Mouse (Mus musculus) activated CD4-positive, CD25-positive, alpha-beta regulatory T cell, adult 4 months (primary cell): Measurements from ENCODE around the gene Pbx1. TPM values are rescaled to one million over a fixed set of nuclear protein-coding genes. Genes with fewer than 3 reads are reported as not detected.

Experiments used
- ATAC-seq: one replicate; pipeline ENCODE4 v1.8.0; 2017
- polyA plus RNA-seq, 2 experiments: library from polyadenylated mRNA; unstranded; fragments of 100-300 nt; shearing (Covaris generic); gene quantifications; one replicate each; pipeline ENCODE4 v1.2.1; 2017

Gene Pbx1
- polyA plus RNA-seq, 2 experiments from 2014 or later, result 0.08 TPM; not detected in 1

DNA sequence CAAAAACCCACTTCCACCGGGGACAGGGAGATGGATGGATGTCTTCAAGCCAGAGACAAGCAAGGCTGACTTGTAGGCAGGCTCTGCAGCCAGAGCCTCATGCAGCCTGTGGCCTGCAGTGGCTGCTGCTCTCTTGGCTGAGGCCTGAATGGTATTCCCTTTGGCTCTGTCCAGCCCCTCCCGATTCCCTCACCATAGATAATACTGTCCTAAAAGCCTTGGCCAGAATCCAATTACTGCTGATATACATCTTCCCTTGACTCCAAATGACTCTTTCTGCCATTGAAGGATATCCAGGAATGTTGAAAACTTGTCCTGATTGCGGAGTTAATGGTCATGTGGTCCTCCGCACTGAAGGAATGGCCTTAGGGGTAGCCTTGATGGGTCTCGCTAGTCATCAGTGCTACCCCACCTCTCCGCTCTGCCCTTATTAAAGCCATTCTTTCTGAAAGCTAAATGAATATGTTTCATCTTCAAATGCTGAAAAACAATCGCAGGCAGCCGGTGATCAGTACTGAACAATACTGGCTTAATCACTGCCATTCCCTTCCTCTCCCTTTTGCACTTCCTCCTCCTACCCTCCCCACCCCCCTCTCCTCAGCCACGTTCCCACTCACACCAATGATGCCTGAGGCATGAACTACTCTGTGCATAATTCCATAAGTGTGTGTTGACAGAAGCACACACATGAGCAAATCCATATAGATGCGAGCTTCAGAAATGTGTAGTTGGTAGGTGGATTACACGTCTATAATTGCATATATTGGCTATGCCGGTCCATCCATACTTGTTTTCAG, 166.3 kb downstream of the Pbx1 start:
- ATAC-seq, result no peak

DNA sequence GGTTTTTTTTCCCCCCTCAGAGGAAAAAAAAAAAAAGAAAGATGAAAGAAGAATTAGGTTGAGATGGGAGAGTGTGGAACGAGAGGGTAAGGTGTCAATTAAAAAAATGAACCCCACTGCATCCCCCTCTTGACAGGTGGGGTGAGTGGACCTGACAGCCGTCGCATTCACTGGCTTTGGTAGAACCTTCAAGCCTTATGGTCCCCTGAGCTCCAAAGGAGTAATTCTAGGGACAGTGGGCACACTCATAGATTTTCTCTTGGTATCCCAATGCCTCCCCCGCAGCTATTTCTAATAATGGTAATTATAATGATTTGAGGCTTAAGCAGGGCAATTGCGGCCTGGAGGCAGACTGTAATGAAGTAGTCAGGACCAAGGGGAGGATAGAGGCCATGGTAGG, 167.0 kb downstream of the Pbx1 start:
- ATAC-seq, result no peak

DNA sequence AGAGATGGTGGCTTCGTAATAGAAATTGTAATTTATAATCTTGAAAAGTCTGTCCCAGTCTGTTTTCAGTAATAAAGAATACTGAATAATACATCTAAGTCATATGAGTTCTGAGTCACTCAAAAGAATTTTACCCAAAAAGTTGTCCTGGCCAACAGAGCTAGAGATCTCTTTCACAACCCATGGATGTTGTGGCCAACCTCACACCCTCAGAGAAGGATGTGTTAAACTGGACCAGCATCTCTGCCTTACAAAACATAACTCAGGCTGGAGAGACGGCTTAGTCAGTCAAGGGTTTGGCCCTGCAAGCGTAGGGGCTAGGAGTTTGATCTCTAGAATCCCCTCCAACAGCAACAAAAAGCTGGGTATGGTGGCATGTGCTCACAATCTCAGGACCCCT, 171.7 kb downstream of the Pbx1 start:
- ATAC-seq, result no peak

DNA sequence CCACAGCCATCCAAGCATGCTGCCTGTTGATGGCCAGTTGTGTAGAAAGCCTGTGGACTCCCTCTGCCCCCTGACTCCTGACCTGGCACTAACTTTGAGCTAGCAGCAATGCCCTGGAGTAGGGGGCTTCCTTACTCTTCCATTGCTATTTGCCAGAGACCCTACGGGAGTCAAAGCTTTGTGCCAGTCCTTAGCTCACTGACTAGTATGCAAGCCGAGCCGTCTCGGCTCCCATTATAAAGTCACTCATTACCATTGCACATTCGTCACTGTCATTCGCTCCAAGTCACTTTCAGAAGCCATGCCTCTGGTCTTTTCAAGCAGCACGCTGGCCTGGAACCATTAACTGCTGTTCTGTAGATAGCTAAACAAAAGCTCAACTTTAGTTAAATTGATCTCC, 173.2 kb downstream of the Pbx1 start:
- no peak for ATAC-seq

DNA sequence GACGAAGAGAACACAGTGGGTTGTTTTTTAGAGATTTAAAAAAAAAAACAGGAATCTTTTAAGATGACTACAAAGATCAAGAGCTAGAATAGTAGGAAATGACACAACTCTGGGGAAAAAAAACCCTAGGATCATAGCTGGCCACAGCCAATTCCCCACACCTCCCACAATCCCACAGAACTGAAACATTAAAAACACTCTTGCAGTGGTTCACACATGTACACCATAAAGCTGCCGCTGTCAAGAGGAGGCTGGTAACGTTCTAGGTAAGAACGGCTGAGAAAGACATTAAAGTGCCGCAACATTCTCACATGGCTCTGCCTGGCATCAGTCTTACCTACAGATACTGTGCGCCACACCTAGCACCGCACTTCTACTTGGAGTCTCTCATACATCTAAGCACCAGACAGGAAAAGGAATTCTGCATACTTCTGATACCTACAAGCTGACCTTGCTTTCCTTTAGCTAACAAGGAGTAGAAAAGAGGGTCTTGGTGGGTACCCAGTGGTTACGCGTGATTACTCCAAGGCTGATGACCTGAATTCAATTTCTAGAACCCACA, 176.6 kb downstream of the Pbx1 start:
- ATAC-seq, result no peak

DNA sequence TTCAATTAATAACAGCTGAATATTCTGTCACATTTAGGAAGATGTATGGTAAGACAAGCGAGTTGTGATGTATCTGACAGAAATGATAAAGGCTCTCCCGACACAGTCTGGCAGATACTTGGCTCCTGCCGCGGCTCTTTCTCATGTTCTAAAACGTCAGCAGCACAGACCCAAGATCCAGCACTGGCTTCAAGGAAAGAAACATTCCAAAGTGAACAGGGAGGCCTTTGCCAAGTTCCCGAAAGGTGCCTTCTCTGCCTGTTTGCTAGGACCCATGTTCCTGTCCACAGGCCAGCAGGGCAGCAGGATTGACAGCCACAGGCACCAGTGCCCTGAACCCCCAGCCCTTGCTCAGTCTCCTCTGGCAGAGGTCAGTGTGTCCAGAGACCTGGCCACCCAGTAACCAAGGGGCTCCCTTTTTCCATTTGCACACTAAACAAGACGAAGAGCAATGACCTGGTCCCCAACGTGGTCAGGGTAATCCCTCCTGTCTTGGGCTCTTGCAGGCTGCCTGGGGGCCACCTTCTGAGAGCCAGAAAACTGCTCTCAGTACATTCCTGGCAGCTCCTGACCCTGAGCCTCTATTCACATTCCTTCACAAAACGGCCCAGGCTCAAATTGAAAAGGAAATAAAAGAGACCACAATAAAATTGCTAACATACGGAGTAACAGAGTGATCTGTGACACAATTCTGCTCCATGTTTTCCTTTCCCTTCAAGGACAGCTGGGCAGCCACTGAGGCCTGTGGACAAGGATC, 184.9 kb downstream of the Pbx1 start:
- no peak for ATAC-seq

DNA sequence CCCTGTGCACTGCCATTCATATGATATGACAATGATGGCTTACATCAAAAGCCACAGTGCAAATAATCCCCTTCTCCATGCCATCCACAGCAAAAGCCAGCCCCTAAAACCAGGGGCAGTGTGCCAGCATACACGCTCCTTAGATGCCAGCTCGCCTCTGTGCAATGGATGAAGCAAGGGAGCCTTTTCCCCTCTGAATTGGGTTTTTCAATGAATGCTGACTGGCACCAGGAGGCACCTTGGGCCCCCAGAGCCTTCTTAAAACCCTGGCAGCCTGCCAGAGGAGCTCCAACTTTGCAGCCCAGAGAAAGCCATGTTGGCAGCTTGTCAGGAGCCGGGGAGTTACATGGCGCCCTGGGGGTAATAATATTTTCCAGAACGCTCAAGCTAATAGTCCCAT, 186.5 kb downstream of the Pbx1 start:
- ATAC-seq, result no peak

DNA sequence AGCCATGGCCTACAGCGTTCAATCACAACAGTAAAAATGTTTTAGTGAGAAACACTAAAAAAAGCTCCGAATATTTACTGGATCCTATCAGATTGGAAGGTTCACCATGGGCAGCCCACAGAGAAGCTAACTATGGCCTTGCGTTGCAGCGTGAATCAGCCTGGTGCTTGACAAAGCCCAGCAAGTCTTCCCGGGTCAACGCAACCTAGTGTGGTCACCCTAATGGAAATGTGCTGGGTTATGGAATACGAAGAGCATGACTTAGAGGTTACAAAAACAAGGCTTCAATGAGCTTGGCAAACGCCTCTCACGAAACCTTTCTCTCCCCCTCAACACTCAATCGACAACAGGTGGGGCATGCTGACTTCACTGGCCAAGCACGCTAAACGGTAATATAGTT, 188.3 kb downstream of the Pbx1 start:
- no peak for ATAC-seq

DNA sequence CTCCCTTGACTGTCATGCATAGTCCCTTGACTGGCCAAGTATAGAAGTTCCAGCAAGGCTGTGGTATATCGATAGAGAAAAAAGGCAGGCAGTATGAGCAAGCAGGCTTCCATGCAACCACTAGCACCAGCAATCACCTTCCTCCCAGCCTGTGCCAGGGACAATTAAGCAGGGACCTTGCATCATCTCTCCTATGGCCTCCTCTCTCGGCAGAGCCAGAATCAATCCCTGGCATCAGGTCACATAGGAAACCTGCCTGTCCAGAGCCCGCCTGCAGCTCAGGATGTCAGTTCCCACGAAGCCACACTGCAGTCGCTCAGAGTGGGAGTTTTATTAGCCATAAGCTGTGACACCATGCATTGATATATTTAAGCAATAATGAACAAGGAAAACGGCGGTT, 189.0 kb downstream of the Pbx1 start:
- ATAC-seq, result no peak

DNA sequence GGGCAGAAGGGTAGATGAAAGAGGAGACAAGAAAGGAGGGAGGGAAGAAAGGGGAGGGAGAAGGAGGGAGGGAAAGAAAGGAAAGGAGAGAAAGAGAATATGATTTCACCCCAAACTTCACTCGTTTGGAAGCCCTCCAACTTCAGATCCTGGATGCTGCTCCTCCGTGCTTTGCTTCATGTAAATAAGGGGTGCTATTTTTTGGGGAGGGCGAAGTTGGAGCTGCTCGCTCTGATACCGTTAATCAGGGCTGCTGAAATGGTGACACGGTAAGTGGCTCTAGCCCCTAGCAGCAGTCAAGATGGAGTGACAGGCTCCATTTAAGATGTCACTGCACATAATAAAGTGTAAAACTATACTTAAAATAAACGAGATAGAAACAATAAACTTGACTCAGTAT, 190.8 kb downstream of the Pbx1 start:
- ATAC-seq, result no peak

DNA sequence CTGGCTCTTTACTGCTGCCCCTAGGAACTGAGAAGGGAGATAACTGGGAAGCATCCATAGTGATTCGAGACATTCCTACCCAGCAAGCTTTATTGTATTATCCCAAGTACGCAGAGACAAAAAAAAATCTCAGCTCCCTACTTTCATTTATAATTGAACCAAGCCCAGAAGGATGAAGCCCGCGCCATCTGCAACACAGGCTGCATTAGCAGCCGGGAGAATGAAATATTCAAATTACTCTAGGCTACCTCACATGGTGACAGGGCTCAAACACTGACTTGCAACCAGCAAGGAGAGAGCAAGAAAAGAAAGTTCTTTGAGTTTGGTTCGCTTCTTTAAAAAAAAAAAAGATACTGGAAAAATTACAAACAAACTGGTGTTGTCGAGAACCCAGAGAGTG, 191.2 kb downstream of the Pbx1 start:
- no peak for ATAC-seq

DNA sequence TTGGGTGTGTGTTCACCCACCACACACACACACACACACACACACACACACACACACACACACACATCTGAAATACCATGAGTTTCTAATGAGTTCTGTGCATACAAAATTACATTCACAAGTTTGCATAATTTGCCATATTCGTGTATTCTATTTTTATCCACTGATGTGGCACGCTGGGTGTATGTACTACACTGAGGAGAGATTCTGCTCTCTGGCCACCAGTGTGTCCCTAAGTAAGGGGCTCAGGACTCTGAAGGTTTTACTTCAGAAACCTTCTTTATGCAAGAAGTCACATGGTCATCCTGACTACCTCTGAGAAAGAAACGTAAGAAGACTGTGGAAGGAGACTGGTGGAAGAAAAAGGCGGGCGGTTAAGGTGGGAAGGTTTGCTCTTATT, 191.7 kb downstream of the Pbx1 start:
- no peak for ATAC-seq

DNA sequence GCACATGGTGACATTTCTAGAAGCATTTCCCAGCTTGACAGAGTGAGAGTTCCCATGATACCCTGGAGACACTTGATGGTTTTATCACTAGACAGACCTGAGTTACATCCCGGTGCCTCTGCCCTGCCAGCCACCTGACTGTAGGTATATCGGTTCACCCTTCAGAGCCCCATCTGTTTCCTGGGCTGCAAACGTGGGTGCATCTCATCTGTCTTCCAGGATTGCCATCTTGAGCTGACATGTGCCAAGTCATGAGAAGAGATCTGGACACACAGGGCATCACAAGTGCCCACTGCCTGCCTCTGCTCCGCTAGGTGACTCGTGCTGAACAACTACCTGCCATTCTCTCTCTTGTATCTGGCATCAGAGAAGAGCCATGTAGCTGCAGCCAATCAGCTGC, 196.0 kb downstream of the Pbx1 start:
- ATAC-seq, result no peak

DNA sequence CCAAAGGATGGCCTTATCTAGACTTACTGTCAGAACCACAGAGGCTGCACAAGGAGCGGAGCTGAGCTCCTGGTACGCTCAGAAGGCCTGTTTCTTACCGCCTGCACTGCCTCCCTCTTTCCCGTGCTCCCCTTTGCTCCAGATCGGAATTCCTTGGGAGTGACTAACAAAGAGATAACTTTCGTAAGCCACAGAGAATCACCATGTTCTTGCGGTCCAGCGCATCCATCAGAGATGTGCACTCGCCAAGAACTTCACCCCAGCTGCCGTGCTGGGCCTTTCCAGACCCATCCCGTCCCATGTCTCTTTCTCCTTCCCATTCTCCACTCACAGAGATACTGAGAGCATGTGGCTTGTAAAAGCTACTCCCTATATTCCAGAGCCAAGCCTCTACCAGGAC, 197.7 kb downstream of the Pbx1 start:
- no peak for ATAC-seq

DNA sequence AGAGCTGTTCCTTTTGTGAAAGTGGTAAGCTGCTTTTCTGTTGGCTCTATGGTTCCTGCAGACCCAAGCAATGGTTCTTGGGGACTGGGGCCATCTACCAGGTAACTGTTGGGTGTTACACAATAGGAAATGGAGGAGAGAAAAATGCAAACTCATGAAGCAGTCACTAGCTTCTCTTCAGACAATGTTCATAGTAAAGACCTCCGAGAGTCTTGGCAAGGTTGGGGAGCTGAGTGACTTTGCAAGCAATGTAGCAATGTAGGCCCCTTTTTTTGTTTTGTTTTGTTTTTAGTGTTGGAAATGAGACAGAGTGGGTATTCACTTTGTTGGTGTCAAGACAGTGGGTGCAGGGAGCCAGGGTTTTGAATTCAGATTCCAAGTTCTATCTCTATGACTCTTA, 198.9 kb downstream of the Pbx1 start:
- no peak for ATAC-seq

DNA sequence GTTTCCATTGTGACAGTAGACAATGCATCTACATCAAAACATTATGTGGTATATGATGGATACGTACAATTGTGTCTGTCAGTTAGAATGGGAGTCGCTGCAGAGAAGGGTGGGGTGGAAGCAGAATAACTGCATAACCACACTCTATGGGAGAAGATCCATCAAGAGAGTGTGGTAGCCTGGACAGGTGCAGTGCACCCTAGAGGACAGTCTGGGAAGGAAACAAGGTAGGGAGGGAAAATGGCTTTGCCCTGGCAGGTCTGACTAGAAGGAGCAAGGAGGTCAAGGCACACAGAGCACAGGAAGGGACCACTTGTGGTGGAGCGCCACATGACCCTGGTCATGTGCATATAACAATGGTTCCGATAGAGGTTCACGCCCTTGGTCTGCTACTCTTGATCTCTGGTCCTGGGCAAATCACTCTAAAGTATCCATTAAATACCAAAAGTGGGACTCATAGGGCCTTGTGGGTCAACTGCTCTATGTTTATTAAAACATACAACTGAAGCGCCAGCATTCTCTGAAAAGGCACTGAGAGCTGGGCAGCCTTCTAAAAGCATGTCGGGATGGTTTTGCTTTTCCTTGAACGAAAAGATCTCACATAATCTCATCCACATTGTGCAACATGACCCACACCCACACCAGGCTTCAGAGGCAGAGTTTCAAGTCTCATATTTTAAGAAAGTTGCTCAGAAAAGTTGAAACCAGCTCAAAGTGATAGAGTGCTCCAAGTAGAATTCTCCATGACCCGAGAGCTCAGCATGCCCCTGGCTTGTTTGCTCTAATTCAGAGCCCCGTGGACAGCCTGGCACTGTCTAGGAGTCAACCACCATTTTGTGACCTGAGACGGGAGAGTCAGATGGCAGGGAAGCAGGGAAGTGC, 200.3 kb downstream of the Pbx1 start:
- ATAC-seq, result no peak

DNA sequence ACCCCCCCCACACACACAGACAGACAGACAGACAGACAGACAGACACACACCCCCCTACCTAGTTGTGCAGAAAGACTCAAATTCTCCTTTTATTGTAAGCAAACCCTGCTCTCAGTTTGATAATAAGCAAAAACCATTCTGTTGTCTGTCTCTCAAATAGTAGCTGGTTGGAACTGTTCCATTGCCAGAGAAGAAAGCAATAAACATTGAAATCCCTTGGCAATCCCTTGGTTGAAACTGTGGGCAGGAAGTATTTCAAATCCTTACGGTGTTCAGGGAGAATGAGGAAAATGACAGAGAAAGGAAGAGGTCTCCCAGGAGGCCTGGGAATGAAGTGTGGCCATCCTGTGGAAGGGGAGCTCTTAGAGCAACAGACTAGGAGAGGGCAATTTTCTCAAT, 201.2 kb downstream of the Pbx1 start:
- ATAC-seq, result no peak

DNA sequence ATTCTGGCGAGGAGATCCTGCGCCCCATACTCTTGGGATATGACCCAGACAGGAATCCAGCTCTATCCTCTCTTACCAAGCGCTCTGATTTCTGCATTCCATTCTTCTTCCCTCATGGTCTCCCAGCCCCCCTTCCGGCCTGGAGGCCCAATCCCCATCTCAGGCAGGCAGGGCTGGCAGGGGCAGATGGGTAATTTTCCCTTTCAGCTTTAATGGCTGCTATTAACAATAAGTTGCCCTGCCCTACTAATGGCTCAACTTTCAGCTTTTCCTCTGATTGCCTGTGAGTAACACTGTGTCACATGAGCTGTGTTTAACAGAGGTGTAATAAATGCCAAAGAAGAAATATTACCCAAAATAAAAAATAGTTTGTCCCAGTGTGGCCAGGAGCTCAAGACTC, 201.9 kb downstream of the Pbx1 start:
- ATAC-seq, result no peak

DNA sequence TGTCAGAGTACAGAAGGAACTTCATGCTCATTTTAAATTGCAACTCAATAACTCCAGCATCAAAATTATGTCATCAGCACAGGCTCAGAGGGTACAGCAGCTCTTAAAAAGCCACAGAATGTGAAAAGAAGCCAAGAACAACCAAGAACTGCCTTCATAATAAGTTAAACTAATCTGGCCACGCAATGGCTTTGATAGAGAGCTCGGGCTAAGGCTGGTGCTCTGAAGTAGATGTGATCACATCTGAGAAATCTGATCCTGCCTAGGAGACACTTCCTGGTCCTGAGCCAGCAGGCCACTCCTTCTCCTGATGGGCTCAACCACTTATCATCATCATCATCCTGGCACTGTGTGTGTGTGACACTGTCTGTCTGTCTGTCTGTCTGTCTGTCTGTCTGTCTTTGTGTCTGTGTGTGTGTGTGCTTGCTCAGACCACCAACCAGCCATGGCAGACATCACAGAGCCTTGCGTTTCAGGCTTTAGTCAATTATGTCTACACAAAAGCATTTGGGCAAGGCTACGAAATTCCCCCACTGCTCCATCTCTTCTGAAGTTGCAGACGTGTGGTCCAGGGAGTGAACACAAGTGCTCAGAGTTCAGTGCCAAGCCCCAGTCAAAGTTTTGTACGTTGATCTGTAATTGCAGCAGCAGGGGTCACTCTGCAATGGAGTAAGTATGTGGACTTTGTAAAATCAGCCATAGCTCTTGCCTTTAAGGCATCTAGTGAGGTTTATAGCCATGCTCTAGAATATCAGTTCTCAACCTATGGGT, 203.1 kb downstream of the Pbx1 start:
- no peak for ATAC-seq

DNA sequence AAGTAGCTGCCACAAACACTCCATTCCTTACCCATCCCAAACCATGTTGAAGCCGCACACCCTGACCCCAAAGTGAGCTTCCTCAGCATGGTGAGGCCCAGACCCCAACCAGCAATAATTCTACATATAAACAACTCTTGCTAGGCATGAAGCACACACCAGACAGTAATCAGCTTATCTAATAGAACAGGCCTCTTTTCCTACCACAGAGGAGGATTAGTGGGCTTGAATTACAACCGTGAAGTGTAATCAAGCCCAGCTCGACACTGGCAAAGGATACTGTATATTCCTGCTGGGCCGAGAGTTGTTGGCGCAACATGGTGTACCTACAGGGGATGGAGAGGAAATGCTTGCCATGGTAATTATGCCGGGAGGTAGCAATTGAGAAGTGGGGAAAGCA, 205.9 kb downstream of the Pbx1 start:
- ATAC-seq, result no peak

DNA sequence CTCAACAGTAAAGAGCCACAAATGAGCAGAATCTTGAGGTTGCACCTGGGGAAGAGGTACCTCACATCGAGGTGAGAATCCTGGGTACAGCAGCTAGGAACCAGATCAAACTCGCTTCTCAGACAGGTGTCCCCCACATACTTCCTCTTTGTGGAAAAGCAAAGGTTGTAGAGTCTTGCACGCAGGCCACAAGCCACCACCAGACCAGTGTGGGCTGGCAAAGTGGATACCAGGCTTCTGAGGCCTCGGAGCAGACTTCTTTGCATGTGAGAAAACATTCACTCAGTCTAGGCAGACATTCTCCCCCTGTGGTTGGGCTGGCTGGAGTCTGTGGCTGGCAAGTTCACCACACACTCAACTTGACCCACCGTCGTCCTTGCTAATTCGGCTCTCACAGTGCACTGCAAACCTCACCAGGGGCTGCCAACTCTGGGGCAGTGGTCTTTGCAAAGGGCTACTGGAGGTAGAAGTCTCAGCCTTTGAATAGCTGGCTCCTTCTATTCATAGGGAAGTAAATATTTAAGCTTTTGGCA, 206.4 kb downstream of the Pbx1 start:
- ATAC-seq, result no peak

DNA sequence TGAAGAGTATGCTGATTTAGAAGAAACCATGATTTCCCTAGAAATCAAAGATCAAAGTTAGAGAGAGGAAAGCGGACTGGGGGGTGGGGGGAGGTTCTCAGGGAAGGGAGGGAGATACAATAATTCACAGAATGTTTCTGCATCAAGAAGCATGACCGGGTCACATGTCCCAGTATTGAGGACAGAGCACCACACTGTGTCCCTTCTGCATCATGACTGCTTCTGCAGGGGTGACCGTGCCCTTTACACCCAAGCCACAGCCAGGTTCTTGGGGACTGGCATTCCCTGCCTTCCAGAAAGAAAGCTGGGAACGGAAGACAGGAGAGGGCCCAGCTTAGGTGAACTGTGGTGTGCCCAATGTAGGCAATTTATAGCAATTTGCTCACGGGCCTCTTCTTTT, 207.9 kb downstream of the Pbx1 start:
- no peak for ATAC-seq
